Mouse (Mus musculus): ENCODE data around the gene Tm7sf3.

- no peak for TF ChIP-seq CTCF (IDR thresholded peaks at IDR 0.05; ENCODE audit: control insufficient read depth, insufficient read depth, insufficient read length)
- TF ChIP-seq USF1 (IDR thresholded peaks at IDR 0.05; ENCODE audit: low read depth) = no peak
- no peak for TF ChIP-seq MAX (IDR thresholded peaks at IDR 0.05)
- no peak for TF ChIP-seq FOSL1 (IDR thresholded peaks at IDR 0.05; ENCODE audit: insufficient read depth, low read length, poor library complexity, severe bottlenecking)
- TF ChIP-seq CEBPB (IDR thresholded peaks at IDR 0.05; ENCODE audit: low read depth) = no peak
- TF ChIP-seq MYOD1 (IDR thresholded peaks at IDR 0.05; ENCODE audit: control insufficient read depth, insufficient read length, low read depth) = no peak
- TF ChIP-seq MYOG (IDR thresholded peaks at IDR 0.05; ENCODE audit: control insufficient read depth, extremely low read depth, insufficient read length) = no peak
These were observed 64.5 kb downstream of the Tm7sf3 start for GRCm38 (mm10) chr6:146578111-146578531.

All from C2C12 (cell line).